Mouse (Mus musculus): ENCODE measurements at regions not wholly inside any gene's neighbourhood (a gene's known extent, or its start where the extent isn't known, plus 50 kb on each side); places are given as distances from the start of the nearest gene placed in this dataset.

DNA sequence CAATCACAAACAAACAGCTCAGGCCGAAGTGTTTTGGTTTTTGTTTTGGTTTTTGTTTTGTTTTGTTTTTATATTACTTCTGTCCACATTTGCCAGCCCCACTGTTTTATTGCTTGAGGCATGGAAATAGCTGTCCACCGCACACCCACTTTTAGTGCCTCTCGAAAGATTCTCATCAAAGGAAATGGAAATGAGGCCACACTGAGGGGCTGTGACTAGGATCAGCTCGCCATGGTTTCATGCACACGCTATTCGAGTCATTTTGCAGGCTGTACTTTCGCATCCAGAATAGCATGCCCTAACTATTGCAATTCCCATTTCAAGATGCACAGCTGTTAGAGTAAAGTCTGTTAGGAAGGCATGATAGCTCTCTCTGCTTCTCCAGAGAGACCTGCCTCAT is 1543.4 kb upstream of the Tenm3 start:
- ATAC-seq = no peak

GRCm38 (mm10) chr8:50383697-50384096 is 1539.9 kb upstream of the Tenm3 start:
- no peak for ATAC-seq

DNA sequence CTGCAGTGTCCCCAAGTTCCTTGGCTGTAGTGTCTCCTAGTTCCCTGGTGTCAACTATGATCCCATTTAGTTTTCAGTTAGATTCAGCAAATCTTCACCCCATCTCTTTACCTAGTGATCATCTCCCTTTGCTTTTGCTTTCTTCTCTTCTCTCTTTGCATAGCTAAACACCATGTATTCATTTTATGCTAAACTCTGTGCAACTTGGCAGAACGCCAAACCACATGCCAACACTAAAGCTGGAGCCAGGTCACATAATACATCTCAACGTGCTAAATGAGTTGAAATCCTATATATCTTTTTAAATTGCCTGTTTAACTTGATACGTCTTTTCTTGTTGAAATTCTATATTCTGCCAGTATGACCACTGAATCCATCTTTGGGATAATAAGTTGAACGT is 1536.0 kb upstream of the Tenm3 start:
- no peak for ATAC-seq

GRCm38 (mm10) chr8:50373790-50374189 is 1530.0 kb upstream of the Tenm3 start:
- no peak for ATAC-seq

GRCm38 (mm10) chr8:50326485-50326884 is 1482.7 kb upstream of the Tenm3 start:
- ATAC-seq = no peak

DNA sequence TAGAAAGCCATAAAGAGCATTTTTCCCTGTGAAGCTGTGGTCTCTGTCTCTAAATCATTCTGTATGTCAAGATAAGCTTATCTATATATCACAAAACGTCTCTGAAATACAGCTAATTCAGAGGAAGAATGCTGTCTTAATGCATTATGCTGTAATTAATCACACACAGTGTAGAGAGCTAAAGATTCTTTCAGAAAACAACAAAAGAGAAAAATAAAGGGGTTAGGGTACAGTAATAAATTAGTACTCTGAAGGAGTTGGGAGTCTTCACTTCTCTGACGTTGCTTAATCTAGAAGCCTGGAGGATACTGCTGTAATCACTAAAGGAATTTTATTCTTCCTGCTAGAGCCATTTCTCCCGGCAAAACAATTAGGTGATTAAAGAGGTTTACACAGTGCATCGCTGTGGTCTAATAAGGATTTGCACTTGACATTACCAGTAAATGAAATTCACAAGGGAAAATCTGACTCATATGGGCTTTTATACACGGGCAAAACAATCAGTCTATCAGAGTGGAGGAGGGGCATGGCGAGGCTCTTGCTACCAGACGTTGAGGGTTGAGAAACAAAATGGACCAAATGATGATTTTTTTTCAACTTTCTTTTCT is 1477.7 kb upstream of the Tenm3 start:
- ATAC-seq = no peak

GRCm38 (mm10) chr8:50316641-50317040 is 1472.9 kb upstream of the Tenm3 start:
- ATAC-seq = no peak

GRCm38 (mm10) chr8:50310308-50310707 is 1466.6 kb upstream of the Tenm3 start:
- ATAC-seq = no peak

- ATAC-seq = no peak
These were observed 1456.6 kb upstream of the Tenm3 start for GRCm38 (mm10) chr8:50300316-50300715.

DNA sequence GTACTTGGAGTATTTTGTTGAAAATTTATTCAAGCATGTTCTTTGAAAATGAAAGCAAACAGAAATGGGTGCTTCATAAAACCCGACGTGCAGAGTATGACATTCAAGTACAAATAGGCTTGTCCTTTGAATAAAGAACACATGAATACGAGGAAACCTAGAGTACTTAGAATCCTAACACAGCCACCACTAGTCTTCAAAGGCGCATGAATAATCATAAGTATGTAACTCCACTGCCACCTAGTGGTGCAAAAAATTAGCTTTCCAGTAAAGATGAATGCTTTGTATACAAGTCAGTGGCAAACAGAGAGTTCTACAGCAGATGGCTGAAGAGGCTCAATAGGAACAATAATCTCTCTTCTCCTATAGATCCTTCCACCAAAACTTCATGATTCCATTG is 1449.8 kb upstream of the Tenm3 start:
- peak; percentile 54 for ATAC-seq

GRCm38 (mm10) chr8:50292158-50292557 is 1448.4 kb upstream of the Tenm3 start:
- no peak for ATAC-seq

DNA sequence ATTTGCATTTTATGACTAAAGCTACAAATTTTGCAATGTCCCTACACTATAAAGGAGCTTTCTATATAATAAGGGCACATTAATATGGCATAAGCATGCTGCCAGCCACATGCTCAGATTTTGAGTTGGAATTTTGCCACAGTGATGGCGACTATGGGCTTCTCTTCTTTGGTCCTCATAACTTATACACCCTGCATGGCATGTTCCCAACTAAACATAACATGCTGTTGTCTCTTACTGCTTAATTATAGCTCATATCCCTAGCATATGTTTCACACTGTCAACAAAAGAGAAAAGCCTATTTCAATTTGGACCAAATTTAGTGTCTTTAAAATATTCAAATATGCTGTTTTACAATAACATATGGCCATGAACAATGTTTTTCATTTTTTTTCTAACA is 1432.6 kb upstream of the Tenm3 start:
- ATAC-seq = no peak

DNA sequence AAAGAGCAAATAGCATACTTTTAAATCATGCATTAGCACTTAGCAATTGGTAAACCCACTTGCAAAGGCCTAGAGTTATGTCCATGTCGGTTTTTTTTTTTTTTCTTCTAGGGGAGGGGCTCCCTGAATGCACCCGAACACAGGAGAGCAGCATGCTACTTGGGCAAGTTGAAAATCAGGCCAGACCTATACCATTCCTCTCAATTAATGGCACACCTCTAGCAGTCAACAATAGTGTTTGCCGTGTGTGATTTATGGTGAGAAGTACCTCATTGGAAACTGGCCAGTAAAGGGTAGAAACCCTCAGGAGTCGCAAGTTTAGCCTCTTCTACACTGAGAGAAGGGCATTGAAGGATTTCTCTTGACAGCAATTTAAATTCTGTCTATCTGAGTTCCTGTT is 1421.0 kb upstream of the Tenm3 start:
- ATAC-seq = no peak

Measured in inflammation-experienced regulatory T-cells, adult 6 months (primary cell).